20 mouse cellular contexts compared by ENCODE assay signal in genomic region chr14:124180265-124180664, GRCm38 (mm10).
"Had no signal": no experiment of that assay in that cellular context is flagged by ENCODE, and none has a peak within 500 bp of the region (broad histone marks: within the 10 kb centered on the region; RNA-seq: fewer than 3 reads in every experiment).

No protein-coding gene starts in this region.

- ATAC-seq: forebrain, embryonic 13.5 days; forebrain, embryonic 14.5 days; forebrain, embryonic 15.5 days; forebrain, embryonic 16.5 days; forebrain, postnatal 0 days had no signal

- DNase-seq: cerebellum, adult 9-10 months; cerebellum, adult 9-11 months; cerebellum, postnatal 10 days; cerebellum, postnatal 14 days; cerebellum, postnatal 25 days; cerebellum, postnatal 36 days; embryo, embryonic 11 days; forebrain, postnatal 0 days; gastrocnemius, adult 2 months; gastrocnemius, postnatal 10 days; gastrocnemius, postnatal 14 days; gastrocnemius, postnatal 25 days; gastrocnemius, postnatal 36 days; heart, adult 11 months; heart, adult 18-20 months; heart, adult 2 months had no signal
